Mouse (Mus musculus) kidney, postnatal 10 days (tissue): Measurements from ENCODE around the gene Fmc1.

Experiments
- DNase-seq: peaks from one replicate; pipeline ENCODE4 v3.0.0; 2021; ENCODE audit warnings: mixed read lengths

Fmc1 gene

DNA sequence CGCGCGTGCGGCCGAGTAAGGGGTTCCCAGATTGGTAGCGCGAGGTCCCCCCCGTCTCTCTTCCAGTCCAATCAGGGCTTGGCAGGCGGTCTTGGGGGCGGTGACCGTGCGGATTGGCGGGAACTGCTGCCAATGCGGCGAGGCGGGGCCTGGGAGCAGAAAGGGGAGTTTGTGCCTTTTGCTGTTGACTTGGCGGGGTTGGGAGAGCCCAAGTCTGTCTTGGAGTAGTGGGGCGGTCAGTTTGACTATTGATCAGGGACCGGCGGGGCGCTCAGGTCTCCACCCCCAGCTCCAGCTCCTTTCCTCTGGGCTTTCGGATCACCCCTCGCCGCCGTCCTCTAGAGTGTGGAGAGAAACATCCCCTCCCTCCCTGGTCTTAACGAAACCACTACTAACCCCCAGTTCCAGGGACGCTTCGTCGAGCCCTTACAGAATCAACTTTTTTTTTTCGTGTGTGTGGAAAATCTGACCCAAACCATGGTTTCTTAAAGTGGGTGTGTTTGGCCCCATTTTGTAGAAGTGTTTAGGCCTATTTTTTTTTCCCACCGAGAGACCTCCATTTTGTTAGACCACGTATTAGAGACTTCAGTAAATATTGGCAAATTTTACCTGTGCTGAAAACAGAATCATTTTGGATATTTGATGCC is 18.8 kb downstream of the Fmc1 start:
- DNase-seq: peak; percentile 99

DNA sequence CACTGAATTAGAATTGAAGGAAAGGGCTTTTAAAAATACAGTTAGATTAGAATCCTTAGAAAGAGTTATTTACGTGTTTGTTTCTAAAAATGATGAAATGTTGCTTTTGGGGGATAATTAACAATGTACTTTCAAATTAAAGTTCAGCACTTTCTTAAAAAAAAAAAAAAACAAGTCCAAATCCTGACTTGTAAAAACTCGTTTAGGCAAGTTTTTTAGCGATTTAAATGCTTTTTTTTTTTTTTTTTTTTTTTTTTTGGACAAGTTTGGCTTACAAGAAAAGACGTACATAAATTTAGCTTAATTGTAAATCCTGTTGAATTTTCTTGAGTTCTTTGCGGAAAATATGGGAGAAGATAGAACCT is 19.3 kb downstream of the Fmc1 start:
- no peak for DNase-seq

- DNase-seq: no peak
These were observed 42.8 kb downstream of the Fmc1 start for GRCm38 (mm10) chr6:38576096-38576495.

- no peak for DNase-seq
These were observed 47.0 kb downstream of the Fmc1 start for GRCm38 (mm10) chr6:38580112-38580857.

- DNase-seq: no peak
These were observed 48.4 kb downstream of the Fmc1 start for GRCm38 (mm10) chr6:38581711-38582110.
